Comparison of ENCODE assay signal across 15 mouse cellular contexts in the genomic region with DNA sequence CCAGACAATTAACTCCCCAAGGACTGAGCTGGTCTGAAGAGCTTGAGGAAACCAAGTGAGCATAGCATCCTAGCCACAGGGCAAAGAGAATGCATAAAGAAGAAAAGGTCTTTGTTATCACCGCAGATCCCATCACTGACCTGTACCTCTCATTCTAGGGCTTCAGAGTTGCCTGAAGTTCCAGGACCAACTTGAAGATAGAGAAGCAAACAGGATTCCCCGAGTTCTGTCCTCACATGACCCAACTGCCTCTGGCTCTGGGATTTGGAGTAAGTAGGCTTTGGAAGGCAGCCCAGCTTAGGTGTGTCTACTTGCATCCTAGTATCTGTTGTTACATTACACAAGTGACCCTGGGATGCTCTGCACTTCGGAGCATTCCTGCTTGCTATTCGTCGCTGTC. TPM values are rescaled to one million over a fixed set of nuclear protein-coding genes. Genes with fewer than 3 reads are reported as not detected.
"Had no signal": no experiment of that assay in that cellular context is flagged by ENCODE, and none has a peak within 500 bp of the region (broad histone marks: within the 10 kb centered on the region; RNA-seq: fewer than 3 reads in every experiment).

No protein-coding gene starts in this region.

RNA-seq across cellular contexts. Expression of a gene that starts 3.2 kb away (rescaled TPM):
- polyA plus RNA-seq: neural tube, embryonic 12.5 days; neural tube, embryonic 13.5 days; neural tube, embryonic 14.5 days; neural tube, embryonic 15.5 days; stomach, embryonic 14.5 days; stomach, embryonic 15.5 days; stomach, postnatal 0 days; testis, adult 2 months had no signal

RNA-seq across cellular contexts. Expression of a gene that starts 12.9 kb away (rescaled TPM):
- total RNA-seq: neutrophil, adult 5-6 weeks had no signal
- polyA plus RNA-seq: neural tube, embryonic 12.5 days; neural tube, embryonic 13.5 days; neural tube, embryonic 14.5 days; neural tube, embryonic 15.5 days; small intestine, adult 2 months; spleen, adult 2 months; stomach, embryonic 14.5 days; stomach, embryonic 15.5 days; stomach, embryonic 16.5 days; stomach, postnatal 0 days; testis, adult 2 months; thymus, adult 2 months; thymus, postnatal 0 days; urinary bladder, adult 2 months had no signal
